Mouse (Mus musculus) G1E (cell line): ENCODE measurements around the gene Slc22a15. TPM values are rescaled to one million over a fixed set of nuclear protein-coding genes. Genes with fewer than 3 reads are reported as not detected.

ENCODE experiments used
- ATAC-seq: 2 replicates; pipeline ENCODE4 v1.8.0; 2016; ENCODE audit warnings: mild to moderate bottlenecking; ENCODE audit not compliant: insufficient number of reproducible peaks, poor library complexity, low FRiP score, severe bottlenecking; ENCODE audit errors: extremely low read depth
- DNase-seq: peaks from one replicate; pipeline ENCODE4 v3.0.0; 2012; ENCODE audit warnings: low spot score
- H3K27me3 ChIP-seq: 2 replicates; pipeline ENCODE4 v1.6.1; 2012; ENCODE audit warnings: mild to moderate bottlenecking, low read length, inconsistent platforms; ENCODE audit not compliant: insufficient read depth
- H3K36me3 ChIP-seq: replicated peaks from 2 replicates; pipeline ENCODE3; 2012; ENCODE audit warnings: mild to moderate bottlenecking, inconsistent platforms
- H3K4me1 ChIP-seq: 2 replicates; pipeline ENCODE4 v1.6.1; 2012; ENCODE audit warnings: low read depth, low read length, inconsistent platforms, mixed read lengths; ENCODE audit not compliant: insufficient read depth
- H3K4me3 ChIP-seq: 2 replicates; pipeline ENCODE4 v1.5.1; 2012; ENCODE audit warnings: low read depth, mild to moderate bottlenecking, inconsistent platforms, low read length, moderate library complexity, mixed read lengths
- H3K9me3 ChIP-seq: replicated peaks from 2 replicates; pipeline ENCODE4 v1.6.1; 2012; ENCODE audit warnings: inconsistent platforms
- CTCF ChIP-seq: IDR thresholded peaks from 2 replicates; pipeline ENCODE4 v1.5.1; 2012; ENCODE audit warnings: low read depth, low read length, inconsistent platforms, mixed read lengths
- GATA1 ChIP-seq: IDR thresholded peaks from 2 replicates; pipeline ENCODE4 v1.6.1; 2012; ENCODE audit warnings: borderline replicate concordance, low read length, inconsistent platforms, mixed read lengths
- GATA2 ChIP-seq: IDR thresholded peaks from 2 replicates; pipeline ENCODE4 v1.6.1; 2012; ENCODE audit warnings: low read depth, low read length, inconsistent platforms, borderline replicate concordance
- POLR2AphosphoS5 ChIP-seq: IDR thresholded peaks from 2 replicates; pipeline ENCODE4 v1.6.1; 2012; ENCODE audit warnings: low read depth, low read length, inconsistent platforms; ENCODE audit not compliant: insufficient replicate concordance
- TAL1 ChIP-seq: conservative IDR thresholded peaks from 2 replicates; pipeline ENCODE4 v1.6.1; 2012; ENCODE audit warnings: low read depth, low read length, inconsistent platforms, mixed read lengths
- polyA plus RNA-seq: library from polyadenylated mRNA; stranded (reverse); fragments of >175 nt; gene quantifications from 2 replicates; pipeline ENCODE4 v1.2.3, GENCODE M21; 2012
- total RNA-seq, 2 experiments: library from RNA; stranded (forward) in 1 of 2; stranded (reverse) in 1 of 2; fragments of 200-1000 nt in 1 of 2; fragments of >200 nt in 1 of 2; fragmentation: Nextera tagmentation in 1 of 2; gene quantifications; 2 replicates each; pipeline ENCODE4 v1.2.3; 2014 to 2017

Gene Slc22a15
- total and polyA plus RNA-seq, 3 experiments: 0.33 TPM; not detected in 2

- Histone ChIP-seq H3K9me3 (no peaks in the 10 kb centered on the region), H3K36me3 (no peaks in the 10 kb centered on the region), H3K4me3 (no peak overlapping the region), H3K27me3 (no peaks in the 10 kb centered on the region), H3K4me1 (no peaks in the 10 kb centered on the region)
- no peak for ATAC-seq
- TF ChIP-seq CTCF (no peak), TAL1 (no peak), POLR2AphosphoS5 (no peak), GATA2 (no peak), GATA1 (no peak)
- no peak for DNase-seq
Observed at GRCm38 (mm10) chr3:101912041-101912440, 12.2 kb downstream of the Slc22a15 start.

DNA sequence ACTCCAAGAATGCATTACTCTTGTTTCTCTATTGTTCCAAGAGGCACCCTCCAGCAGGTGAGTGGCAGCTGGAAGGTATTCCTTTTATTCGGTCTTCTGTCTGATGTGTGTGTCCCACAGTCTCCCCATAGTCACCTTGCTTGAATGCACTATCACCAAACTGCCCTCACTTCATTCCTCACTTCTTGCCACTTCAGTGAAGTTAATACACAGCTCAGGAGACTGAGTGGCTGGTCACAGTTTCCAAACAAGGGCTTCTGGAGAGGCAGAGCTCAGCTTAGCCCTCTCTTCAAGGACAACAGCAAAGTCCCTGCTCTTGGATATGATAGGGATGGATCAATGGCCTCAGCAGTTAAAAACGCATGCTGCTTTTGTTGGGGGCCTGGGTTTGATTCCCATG lies 17.2 kb downstream of the Slc22a15 start:
- no peaks in the 10 kb centered on the region for H3K9me3 ChIP-seq
- DNase-seq (no peak), ATAC-seq (no peak)
- no peak overlapping the region for H3K4me3 ChIP-seq
- no peaks in the 10 kb centered on the region for H3K36me3 ChIP-seq
- H3K4me1 ChIP-seq: no peaks in the 10 kb centered on the region
- peaks cover 2% of the 10 kb centered on the region; the same call in 1 of the 2 replicates for H3K27me3 ChIP-seq
- TF ChIP-seq POLR2AphosphoS5 (no peak), CTCF (no peak), TAL1 (no peak), GATA2 (no peak), GATA1 (no peak)

DNA sequence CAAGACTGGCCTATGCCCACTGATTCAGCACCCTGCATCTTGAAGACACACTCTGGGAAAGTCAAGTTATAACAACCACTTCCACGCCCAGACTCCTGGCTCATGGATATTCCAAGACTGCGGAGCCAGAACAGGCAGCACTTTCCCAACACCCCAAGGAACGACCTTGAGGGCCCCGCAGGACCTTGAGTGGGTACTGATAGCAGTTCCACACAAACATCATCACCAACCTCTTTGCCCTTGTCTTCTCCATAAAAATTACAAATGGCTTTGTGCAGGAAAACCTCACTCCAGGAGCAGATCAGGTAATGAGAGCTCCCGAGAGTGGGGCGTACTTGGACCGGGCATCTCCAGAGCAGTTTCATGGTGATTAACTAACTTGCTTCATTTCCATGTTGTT lies 19.5 kb downstream of the Slc22a15 start:
- ATAC-seq (no peak), DNase-seq (no peak)
- Histone ChIP-seq H3K4me3 (no peak overlapping the region), H3K27me3 (peaks cover 2% of the 10 kb centered on the region; the same call in 1 of the 2 replicates), H3K4me1 (no peaks in the 10 kb centered on the region), H3K36me3 (no peaks in the 10 kb centered on the region), H3K9me3 (no peaks in the 10 kb centered on the region)
- TF ChIP-seq GATA1 (no peak), TAL1 (no peak), GATA2 (no peak), POLR2AphosphoS5 (no peak), CTCF (no peak)

DNA sequence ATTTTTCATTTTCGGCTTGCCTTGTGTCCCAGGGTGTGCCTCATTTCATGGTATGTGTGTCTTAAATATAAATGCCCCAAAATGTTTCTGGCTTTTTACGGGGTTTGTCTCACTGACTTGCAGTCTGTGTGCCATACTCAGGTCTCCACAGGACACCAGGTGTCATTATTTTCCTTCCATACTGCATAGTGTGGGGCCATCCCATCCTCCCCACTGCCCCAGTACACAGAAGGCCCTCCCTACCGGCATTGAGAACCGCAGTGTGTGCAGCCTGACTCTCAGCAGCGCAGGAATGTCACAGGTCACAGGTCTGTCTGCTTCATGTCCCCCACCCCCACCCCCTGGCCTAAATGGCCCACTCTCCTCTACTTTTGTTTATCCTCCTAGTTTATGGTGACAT lies 21.2 kb downstream of the Slc22a15 start:
- peaks cover 2% of the 10 kb centered on the region; the same call in 1 of the 2 replicates for H3K27me3 ChIP-seq

GRCm38 (mm10) chr3:101902344-101902743 lies 21.9 kb downstream of the Slc22a15 start:
- no peaks in the 10 kb centered on the region for H3K36me3 ChIP-seq
- ATAC-seq (no peak), DNase-seq (no peak)
- H3K9me3 ChIP-seq: no peaks in the 10 kb centered on the region
- TF ChIP-seq GATA1 (no peak), GATA2 (no peak), TAL1 (no peak), POLR2AphosphoS5 (no peak), CTCF (no peak)
- no peaks in the 10 kb centered on the region for H3K4me1 ChIP-seq
- H3K4me3 ChIP-seq: no peak overlapping the region
- H3K27me3 ChIP-seq: peaks cover 2% of the 10 kb centered on the region; the same call in 1 of the 2 replicates

More for the DNA sequence above, 21.2 kb downstream of the Slc22a15 start:
- no peak for TF ChIP-seq POLR2AphosphoS5
- TF ChIP-seq GATA2: no peak
- no peak for TF ChIP-seq TAL1
- TF ChIP-seq CTCF: no peak
- TF ChIP-seq GATA1: no peak
- H3K4me3 ChIP-seq: no peak overlapping the region
- H3K4me1 ChIP-seq: no peaks in the 10 kb centered on the region
- ATAC-seq: no peak
- DNase-seq: no peak
- no peaks in the 10 kb centered on the region for H3K36me3 ChIP-seq
- no peaks in the 10 kb centered on the region for H3K9me3 ChIP-seq

- no peak for TF ChIP-seq POLR2AphosphoS5
- TF ChIP-seq GATA1: no peak
- TF ChIP-seq TAL1: no peak
- no peak for TF ChIP-seq GATA2
- TF ChIP-seq CTCF: no peak
- DNase-seq (no peak), ATAC-seq (no peak)
- Histone ChIP-seq H3K9me3 (no peaks in the 10 kb centered on the region), H3K4me3 (no peak overlapping the region), H3K36me3 (no peaks in the 10 kb centered on the region), H3K27me3 (no peaks in the 10 kb centered on the region; the same call in 1 of the 2 replicates), H3K4me1 (no peaks in the 10 kb centered on the region)
Observed at GRCm38 (mm10) chr3:101897377-101897974, 26.8 kb downstream of the Slc22a15 start.
